Mouse (Mus musculus) gastrocnemius, adult 8-10 months (tissue): ENCODE results near the gene Pde4a. TPM values are rescaled to one million over a fixed set of nuclear protein-coding genes. Genes with fewer than 3 reads are reported as not detected.

Experiments
- DNase-seq, 2 experiments: peaks; one replicate each; pipeline ENCODE4 v3.0.0; 2022; ENCODE audit warnings: low spot score in 2 of 2
- total RNA-seq, 4 experiments: library from RNA; stranded (reverse); gene quantifications; 2 replicates each; pipeline ENCODE4 v1.2.4; 2022

Pde4a gene
- total RNA-seq = 10 to 100 TPM; 40.7 to 51.5 (median 47.0) TPM

DNA sequence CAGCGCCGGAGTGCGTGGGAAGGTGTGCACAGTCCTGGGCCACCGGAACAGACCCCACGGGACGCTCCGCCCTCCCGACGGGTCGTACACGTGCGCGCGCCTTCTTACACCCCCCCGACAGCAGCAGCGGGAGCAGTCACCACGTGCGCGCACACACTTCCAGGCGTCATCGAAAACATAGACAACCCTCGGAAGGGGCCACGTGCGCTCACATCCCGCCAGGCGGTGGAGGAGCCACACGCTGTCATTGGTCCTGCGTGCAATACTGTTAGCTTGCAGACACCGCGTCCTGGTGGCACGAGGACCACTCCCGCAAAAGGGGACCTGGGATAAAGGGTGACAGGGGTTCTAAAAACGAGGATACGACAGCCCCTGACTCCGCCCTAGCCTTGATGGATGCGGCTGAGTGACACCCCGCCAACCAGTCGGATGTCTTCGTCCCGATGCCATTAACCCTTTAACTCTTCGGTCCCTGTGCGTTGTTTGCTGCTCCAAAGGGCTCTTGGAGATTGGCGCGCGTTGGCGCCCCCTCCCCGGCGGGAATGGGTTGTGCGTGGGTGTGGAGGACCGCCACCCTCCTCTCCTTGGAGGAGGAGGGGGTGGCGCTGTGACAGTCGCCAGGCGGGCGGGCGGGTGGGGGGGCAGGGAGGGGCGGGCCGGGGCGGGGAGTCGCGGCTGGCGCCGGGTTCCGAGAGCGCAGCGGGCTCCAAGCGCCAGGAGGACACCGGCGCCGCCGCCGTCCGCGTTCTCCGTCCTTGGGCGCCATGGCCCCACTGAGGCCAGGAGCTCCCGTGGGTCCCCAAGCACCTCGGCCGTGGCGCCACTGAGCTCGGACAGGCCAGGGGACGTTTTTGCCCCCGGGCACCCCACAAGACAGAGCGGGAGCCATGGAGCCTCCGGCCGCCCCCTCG is at the start of gene Pde4a:
Gene Pde4a, plus strand, starts transcription at position 674 of the 911 bp plus-strand sequence.
- no peak for DNase-seq

DNA sequence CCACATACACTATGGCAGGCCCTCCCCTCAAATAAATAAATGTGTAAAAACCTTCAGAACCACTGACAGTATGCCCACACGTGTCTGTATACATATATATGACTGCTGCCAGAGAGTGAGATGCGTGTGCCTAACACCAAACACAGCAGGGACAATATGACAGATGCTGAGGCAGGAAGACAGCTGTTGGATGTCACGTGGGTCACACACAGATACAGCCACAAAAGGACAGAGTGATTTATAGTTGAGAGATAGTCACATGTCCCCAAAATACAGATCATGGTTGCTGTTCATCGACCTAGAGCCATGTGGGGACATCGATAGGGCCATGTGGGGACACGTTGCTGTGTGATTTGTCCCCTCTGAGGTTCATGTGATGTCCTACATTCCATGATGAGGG is 48.4 kb upstream of the Pde4a start:
- DNase-seq = no peak

DNA sequence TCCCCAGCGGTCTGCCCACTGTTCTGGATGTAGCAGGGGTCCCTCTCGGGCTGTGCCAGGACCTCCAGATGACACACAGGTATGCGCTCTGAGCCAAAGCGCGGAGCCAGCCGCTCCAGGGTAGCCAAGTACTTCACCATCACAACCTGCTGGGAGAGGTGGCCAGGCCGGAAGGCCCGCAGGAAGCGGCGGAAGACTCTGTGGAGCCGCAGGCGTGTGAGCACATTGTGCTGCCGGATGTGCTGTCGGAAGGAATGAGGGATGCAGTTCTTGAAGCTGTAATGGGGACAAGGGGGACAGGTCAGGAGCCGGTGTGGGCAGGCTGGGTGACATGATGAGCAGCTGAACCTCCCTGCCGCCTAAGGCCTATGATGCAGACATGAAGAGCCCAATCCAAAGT is 44.0 kb upstream of the Pde4a start:
- no peak for DNase-seq

DNA sequence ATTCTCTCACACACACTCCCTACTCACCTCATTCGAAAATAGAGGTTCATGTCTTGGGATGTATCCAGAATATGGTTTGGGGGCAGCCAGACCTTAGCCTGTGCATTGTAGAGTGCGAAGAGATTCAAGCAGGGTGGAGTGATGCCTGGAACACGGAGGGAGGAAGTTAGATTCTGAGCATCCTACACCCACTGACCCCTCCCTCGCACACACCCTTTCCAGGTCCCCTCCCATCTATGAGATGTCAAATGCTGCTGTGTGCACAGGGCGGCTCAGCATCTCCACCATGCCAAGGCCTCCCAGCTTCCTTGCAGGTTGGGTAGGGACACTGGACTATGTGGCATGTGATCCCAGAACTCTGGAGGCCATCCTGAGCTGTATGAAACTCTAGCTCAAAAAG is 40.7 kb upstream of the Pde4a start:
- no peak for DNase-seq

DNA sequence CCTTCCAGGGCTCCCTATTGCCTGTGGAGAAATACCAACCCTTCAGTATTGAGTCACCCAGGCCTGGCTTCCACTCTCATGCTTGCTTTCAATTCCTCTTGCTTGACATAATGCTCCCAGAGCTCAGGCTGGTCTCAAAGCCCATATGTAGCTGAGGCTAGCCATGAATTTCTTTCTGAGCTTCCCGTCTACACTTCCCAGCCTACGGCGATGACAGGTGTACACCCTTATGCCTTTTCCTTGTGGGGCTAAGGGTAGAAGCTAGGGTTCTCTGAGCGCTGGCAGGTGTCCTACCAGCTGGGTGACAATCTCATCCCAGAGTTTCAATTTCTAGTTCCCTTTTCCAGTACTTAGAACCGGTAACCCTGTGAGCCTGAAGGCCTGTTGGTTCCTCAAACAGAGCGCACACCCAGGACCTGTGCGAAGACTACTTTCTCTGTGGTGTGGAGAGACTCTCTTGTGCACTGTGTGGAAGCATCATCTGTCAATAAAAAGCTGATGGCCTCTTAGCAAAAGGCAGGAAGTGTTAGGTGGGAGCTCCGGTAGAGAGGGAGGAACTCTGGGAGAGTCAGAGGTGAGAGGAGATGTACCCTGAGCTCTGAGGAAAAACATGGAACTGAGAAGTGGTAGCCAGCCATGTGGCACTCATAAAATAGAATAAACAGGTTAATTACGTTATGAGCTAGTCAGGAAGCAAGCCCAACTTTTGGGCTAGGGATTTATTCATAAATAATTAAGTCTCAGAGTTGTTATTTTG is 39.8 kb upstream of the Pde4a start:
- no peak for DNase-seq

DNA sequence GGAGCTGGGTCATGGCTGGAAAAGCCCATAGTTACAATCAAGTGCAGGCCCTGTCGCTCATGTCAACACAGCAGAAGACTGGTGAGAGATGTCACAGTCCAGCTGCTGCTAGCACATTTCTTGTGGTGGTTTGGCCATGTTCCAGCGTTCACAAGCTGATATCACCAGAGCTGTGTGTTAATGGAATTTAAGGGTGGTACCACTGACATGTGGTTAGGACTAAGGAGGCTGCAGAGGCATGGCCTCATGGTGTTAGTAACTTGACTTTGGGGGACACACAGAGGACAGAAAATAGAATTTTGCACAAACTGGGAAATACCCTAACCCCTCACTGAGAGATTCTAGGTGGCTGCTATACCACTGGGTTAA is 39.3 kb upstream of the Pde4a start:
- DNase-seq = no peak

DNA sequence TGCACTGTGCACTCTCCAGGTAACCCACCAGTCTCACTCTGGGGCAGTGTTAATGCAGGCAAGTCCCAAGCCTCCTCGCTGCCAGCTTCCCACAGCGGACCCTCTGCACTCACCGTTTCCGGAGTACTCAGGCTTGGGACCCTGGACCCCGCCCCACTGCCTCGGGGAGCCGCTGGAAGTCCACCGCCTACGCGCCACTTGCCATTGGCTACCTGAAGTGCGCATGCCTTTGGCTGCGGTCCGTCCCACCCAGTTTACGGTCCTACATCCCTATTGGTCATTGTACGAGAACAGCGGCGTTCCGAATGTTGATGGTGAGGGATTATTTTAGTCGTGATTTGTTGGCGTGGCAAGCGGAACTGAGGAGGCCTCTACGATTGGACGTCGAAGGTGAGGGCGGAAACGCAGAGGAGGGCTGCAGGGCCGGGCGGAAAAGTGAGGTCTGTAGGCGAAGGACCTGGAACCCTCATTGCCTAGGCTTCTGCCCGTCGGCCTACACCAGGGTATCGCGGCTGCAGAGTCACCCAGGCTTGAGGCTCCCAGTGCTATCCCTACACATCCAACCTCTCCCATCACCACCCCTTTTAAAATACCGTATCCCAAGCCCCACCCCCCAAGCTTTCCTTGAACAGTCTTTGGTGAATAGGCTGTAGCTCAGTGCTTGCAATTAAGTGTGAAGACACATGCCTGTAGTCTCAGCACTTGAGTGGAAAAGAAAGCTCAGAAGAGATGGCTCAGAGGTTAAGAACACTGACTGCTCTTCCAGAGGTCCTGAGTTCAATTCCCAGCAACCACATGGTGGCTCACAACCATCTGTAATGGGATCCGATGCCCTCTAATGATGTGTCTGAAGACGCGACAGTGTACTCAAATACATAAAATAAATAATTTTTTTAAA is 34.2 kb upstream of the Pde4a start, which contains the start of gene Tyk2:
Gene Tyk2, minus strand, starts transcription at position 185 of the 898 bp plus-strand sequence.
- peak; percentile 83 to 89 for DNase-seq

DNA sequence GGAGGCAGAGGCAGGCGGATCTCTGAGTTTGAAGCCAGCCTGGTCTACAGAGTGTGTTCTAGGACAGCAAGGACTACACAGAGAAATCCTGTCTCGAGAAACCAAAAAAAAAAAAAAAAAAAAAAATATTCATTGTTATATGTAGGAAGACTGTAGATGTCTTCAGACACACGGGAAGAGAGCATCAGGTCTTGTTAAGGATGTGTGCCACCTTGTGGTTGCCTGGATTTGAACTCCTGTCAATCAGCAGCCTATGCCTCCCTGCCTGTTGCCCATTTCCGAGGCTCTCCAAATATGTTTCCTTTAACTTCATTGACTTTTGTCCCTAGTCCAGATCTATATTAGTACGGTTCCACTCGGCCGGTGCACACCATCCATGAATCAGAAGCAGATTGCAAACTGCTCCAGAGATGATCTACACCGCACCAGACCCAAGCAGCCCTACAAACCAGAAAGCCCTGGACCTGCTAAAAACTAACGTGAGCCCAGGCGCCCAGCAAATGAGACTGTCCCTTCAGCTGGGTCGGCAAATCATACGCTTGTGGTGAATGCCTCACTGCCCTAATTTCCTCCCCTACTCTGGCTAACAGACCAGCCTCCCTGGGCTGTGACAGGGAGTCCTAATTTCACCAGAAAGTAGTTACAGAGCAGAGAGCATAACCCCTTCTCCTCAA is 33.3 kb upstream of the Pde4a start:
- no peak for DNase-seq

DNA sequence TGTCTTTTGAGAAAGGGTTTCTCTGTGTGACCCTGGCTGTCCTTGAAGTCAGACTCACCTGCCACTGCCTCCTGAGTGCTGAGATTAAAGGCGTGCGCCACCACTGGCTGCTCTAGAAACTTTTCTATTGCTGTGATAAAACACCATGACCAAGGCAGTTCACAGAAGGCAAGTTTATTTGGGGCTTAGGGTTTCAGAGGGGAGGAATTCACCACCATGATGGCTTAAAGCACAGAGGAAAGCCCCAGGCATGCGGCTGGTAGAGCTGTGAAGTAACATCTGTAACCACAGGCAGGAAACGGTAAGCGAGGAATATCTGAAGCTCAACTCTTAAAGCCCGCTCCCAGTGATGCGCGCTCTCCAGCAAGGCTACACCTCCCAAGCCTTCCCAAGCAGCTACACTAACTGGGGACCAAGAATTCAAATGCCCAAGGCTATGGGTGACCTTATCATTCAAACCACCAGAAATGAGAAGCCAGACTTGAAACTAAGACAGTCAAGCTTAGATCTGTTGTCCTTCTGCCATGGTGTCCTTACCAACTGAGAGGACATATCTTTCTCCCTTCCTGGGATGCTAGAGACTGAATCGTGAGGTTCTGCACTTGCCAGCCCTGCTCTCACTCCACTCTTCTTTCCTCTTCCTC is 32.3 kb upstream of the Pde4a start:
- DNase-seq = no peak

DNA sequence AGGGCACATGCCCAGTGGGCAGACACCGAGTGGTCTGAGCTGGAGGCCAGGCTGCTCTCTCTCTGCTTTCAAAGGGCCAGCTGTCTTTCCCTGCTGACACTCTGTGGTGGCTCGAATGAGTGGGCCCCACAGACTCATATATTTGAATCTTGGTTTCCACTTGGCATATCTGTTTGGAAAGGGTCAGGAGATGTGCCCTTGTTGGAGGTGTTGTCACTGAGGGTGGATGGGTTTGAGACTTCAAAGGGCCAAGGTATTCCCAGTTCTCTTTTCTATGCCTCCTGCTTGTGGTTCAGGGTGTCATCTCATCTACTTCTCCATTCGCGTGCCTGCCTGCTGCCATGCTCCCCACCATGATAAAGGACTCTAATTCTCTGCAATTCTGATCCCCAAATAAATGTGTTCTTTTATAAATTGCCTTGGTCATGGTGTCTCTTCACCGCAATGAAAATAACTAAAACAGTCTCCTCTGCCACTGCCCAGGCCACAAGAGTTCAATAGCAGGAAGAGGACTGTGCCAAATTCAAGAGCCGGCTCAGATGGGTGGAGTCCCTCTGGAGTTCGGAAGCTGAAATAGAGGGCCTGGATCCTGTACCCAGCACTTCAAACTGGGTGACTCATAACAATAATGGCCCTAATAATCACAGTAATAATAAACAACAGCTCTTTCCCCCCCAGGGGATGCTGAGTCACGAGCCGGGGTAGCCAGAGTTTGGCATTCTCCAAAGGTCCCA is 30.8 kb upstream of the Pde4a start:
- peak; percentile 59 to 72 for DNase-seq

DNA sequence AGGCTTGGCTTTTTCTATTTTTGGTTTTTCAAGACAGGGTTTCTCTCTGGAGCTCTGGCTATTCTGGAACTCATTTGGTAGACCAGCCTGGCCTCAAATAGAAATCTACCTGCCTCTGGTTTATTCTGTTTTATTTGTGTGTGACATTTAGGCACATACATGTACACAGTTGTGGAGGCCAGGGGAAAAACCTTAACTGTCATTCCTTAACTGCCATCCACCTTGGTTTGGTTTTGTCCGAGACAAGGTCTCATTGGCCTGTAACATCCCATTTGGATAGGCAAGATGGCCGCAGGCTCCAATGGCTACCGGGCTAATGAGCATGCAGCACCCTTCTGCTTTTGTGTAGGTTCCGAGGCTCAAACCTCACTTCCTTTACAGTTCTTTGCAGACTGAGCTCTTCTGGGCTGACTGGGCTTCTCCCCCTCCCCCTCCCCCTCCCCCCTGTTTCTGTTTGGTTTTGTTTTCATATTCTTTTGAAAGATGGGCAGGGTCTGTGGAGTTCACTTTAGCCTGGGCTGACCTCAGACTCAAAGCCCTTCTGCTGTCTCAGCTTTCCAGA is 30.1 kb upstream of the Pde4a start:
- no peak for DNase-seq

DNA sequence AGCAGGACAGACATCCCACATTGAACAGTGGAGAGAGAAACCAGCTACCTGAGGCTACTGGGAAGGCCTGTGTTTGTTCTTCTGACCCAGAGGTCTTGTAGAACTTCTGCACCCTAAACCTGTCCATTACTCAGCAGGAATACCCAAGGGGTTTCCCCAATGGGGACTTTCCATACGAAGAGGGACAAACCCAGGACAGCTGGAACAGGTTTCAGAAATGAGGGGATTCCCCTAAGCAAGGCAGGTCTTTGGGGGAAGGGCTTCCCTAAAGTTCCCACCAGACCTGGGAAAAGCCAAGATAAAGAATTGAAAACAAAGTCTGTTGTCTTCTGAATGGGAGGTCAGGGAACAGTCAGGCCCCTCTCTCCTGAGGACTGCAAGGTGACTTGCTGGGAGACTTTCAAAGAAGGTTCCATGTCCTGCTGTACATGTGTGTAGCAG is 29.6 kb upstream of the Pde4a start:
- no peak for DNase-seq

DNA sequence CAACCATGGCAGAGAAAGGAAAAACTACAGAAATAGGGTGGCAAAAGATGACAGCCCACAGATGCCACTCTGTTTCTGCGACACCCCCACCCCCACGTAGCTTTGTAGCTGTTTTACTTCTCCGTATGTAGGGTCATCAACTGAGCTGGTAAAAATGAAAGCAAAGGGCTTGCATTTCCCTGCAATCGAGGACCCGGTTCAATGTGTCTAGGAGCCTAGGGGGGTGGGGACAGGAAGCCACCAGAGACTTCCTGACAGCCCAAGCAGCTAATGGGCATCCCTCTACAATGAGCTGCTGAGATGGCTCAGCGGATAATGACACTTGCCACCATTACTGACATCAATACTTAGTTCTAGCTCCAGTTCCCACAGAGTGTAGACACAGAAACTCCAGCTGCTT is 29.1 kb upstream of the Pde4a start:
- no peak for DNase-seq

DNA sequence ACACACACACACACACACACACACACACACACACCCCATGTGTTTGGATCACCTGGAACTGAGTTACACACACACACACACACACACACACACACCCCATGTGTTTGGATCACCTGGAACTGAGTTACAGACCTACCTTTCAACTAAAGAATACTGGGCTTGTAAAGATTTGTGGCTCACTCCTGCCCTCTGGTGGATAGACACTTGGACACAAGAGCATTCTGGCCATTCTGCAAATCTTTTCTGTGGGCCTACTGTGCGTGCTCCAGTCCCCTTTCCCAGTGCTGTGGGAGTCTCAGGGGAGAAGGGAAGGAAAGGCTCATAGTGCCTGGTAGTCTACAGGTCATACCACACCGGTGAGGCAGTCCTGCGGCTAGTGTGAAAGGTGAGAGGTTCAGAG is 28.3 kb upstream of the Pde4a start:
- DNase-seq = peak in 1 of 2 experiments; percentile 29

DNA sequence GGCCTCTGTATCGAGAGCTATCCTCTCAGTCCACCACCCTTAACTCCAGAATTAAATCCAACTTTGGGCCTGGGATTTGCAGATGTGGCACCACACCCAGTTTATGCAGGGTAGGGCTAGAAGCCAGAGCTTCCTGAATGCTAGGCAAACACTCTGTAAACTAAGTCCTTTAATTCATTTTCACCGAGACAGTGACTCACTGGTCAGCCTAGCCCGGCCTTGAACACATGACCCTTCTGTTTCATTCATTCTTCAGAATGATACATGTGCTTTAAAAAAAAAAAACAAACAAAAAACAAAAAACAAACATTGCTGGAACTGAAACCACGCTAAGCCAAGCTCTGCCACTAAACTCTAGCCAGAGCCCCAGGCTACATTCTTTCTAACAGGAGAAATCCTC is 27.1 kb upstream of the Pde4a start:
- DNase-seq = no peak

DNA sequence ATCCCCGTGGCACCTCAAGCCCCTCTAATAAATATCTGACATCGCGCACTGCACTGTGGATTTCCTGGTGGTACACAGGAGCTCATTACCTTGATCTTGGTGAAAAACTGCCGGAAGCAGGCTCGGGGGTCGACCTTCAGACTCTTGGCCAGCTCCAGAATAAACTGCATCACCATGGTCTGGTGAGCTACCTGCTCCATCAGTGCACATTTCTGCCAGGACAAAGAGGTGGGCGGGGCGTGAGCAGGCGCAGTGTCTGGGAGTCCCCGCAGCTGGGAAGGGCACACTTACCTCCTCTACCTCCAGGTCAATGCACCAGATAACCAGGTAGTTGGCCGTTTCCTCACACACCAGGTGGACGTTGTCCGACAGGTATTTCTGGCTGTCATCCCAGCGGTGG is 23.6 kb upstream of the Pde4a start:
- DNase-seq = no peak

DNA sequence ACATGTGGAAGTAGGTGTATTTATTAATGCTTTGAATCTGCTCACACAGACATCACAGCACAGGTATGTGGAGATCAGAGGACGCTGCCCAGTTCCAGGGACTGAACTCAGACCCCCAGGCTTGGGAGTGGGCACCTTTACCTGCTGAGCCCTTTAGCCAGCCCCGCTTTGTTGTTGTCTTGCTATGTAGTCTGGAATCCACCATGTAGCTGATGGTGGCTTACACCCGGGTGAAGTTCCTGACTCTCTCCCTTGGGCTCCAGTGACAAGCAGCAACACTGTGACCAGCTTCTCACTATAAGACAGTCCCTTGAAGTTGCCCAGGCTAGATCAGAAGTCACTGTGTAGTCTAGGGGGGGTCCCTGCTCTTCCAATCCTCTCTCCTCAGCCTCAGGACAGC is 21.2 kb upstream of the Pde4a start:
- no peak for DNase-seq

DNA sequence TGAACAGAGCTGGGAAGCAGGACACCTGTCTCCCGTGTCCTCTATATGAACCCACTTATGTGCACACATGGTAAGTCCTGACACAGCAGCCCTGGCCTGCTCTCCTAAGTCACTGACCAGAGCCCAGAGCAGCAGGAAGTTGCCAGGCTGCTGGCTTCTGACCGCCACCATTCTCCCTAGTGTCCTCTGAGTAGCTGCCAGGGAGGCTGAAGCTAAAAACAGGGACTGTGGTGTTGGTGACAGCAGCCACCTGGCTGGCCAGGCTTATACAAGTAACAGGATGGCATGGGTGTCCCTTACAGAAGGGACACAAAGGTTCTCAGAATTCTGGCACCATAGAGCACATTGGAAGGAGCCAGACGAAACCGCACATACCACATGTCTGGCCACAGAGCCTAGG is 20.1 kb upstream of the Pde4a start:
- peak; percentile 50 to 67 for DNase-seq

DNA sequence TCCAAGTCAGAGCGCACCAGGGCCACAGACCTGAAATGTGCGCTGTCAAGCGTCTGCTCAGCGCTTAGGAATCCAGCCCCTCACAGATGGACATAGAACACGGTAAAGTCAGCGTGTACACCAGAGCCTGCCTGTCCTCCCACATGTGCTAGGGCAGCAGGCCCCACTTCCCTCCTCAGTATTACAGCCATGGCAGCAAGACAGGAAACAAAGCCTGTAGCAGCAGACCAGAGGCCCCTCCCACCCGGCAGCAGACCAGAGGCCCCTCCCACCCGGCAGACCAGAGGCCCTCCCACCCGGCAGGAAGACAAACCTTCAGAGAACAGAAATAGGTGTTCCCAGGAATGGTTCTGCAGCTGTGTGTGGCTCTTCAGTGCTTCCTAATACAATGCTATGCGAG is 18.8 kb upstream of the Pde4a start:
- no peak for DNase-seq
